In the genomic region with DNA sequence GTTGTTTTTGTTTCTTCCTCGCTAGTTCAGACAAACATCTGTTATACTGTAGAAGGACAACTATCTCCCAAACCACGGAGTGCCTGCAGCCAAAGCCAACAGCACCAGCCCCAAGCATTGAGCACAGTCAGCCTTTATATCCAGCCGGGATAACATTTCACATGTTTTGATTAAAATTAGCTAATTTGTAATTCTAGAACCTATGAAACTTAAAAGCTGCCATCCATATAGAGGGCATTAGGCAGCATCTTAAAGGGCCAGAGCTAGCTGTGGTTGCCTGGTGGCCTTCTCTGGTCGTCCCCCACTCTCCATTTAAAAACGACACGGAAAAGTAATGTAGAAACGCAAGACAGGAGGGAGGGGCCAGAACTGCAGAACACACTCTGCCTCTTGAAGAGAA, we compare ENCODE assay signal across 11 mouse cellular contexts. TPM values are rescaled to one million over a fixed set of nuclear protein-coding genes. Genes with fewer than 3 reads are reported as not detected.
DNase-seq lines count a peak whose midpoint lies in the region; ATAC-seq and TF ChIP-seq lines count a peak whose summit lies in the region.
"Had no signal": no experiment of that assay in that cellular context is flagged by ENCODE, and none has a peak within 500 bp of the region (broad histone marks: within the 10 kb centered on the region; RNA-seq: fewer than 3 reads in every experiment).

No protein-coding gene starts in this region.

- H3K9ac ChIP-seq in lung, embryonic 14.5 days, result no peak overlapping the region
- peak overlapping the region; percentile 32; the same call in 1 of the 2 replicates for H3K9ac ChIP-seq in forebrain, embryonic 16.5 days (replicated peaks; ENCODE audit: low read depth, low read length)
- no peak overlapping the region for H3K9ac ChIP-seq in limb, embryonic 11.5 days (ENCODE audit: low read length)
- H3K9ac ChIP-seq in stomach, embryonic 16.5 days (ENCODE audit: low read length), result no peak overlapping the region

- ATAC-seq in lung, embryonic 14.5 days (ENCODE audit: insufficient read depth), result no peak
- no peak for ATAC-seq in forebrain, embryonic 16.5 days
- no peak for ATAC-seq in limb, embryonic 11.5 days (ENCODE audit: insufficient number of reproducible peaks, low FRiP score, low TSS enrichment, low read depth)
- no peak for ATAC-seq in stomach, embryonic 16.5 days (ENCODE audit: insufficient read depth, low FRiP score)

- no peak for DNase-seq in lung, embryonic 14.5 days
- no peak for DNase-seq in lung, adult 18-20 months
- DNase-seq in limb, embryonic 11.5 days (ENCODE audit: low spot score), result peak; percentile 29
- no peak for DNase-seq in cerebellum, adult 8-10 months
- no peak for DNase-seq in adrenal gland, postnatal 25 days
- no peak for DNase-seq in thymus, postnatal 4 days

- WGBS in lung, embryonic 14.5 days, result 6% methylated on average over 7 of the region's 7 CpGs
- WGBS in forebrain, embryonic 16.5 days, result 8% methylated on average over 7 of the region's 7 CpGs
- WGBS in limb, embryonic 11.5 days, result 3% methylated on average over 7 of the region's 7 CpGs
- 18% methylated on average over 7 of the region's 7 CpGs for WGBS in stomach, embryonic 16.5 days

- H3K27ac ChIP-seq in lung, embryonic 14.5 days (ENCODE audit: low read depth), result no peak overlapping the region
- no peak overlapping the region for H3K27ac ChIP-seq in forebrain, embryonic 16.5 days (ENCODE audit: low read length)
- no peak overlapping the region for H3K27ac ChIP-seq in limb, embryonic 11.5 days (replicated peaks; ENCODE audit: low read depth, low read length)
- no peak overlapping the region for H3K27ac ChIP-seq in stomach, embryonic 16.5 days (ENCODE audit: low read length)

- TF ChIP-seq CTCF in lung, embryonic 14.5 days (IDR thresholded peaks at IDR 0.05; ENCODE audit: low read depth), result no peak

- peaks cover 46% of the 10 kb centered on the region for H3K27me3 ChIP-seq in lung, embryonic 14.5 days (ENCODE audit: insufficient read depth, low read length)
- 0 out of 2 replicates have a peak, but pooled peaks cover 3% of the 10 kb centered on the region for H3K27me3 ChIP-seq in forebrain, embryonic 16.5 days (replicated peaks; ENCODE audit: control insufficient read depth, insufficient read depth, low read length)
- peaks cover 8% of the 10 kb centered on the region for H3K27me3 ChIP-seq in limb, embryonic 11.5 days (ENCODE audit: control insufficient read depth, insufficient read depth, low read length)
- H3K27me3 ChIP-seq in stomach, embryonic 16.5 days (ENCODE audit: control insufficient read depth, insufficient read depth, low read length), result peaks cover 30% of the 10 kb centered on the region

- peaks cover 3% of the 10 kb centered on the region; the same call in 1 of the 2 replicates for H3K4me1 ChIP-seq in lung, embryonic 14.5 days (ENCODE audit: insufficient read depth)
- peaks cover 36% of the 10 kb centered on the region for H3K4me1 ChIP-seq in forebrain, embryonic 16.5 days (replicated peaks; ENCODE audit: control insufficient read depth, insufficient read depth, low read length)
- peaks cover 22% of the 10 kb centered on the region for H3K4me1 ChIP-seq in limb, embryonic 11.5 days (ENCODE audit: control insufficient read depth, insufficient read depth, low read length)
- H3K4me1 ChIP-seq in stomach, embryonic 16.5 days (ENCODE audit: control insufficient read depth, insufficient read depth, low read length), result peaks cover 12% of the 10 kb centered on the region; the same call in 1 of the 2 replicates

- no peaks in the 10 kb centered on the region for H3K9me3 ChIP-seq in lung, embryonic 14.5 days (ENCODE audit: low read depth, low read length)
- H3K9me3 ChIP-seq in forebrain, embryonic 16.5 days (ENCODE audit: control insufficient read depth, low read length), result no peaks in the 10 kb centered on the region
- no peaks in the 10 kb centered on the region for H3K9me3 ChIP-seq in limb, embryonic 11.5 days (ENCODE audit: control insufficient read depth, low read length)
- H3K9me3 ChIP-seq in stomach, embryonic 16.5 days (replicated peaks; ENCODE audit: control insufficient read depth, low read length), result no peaks in the 10 kb centered on the region
- H3K9me3 ChIP-seq: G1E had no signal

- H3K4me3 ChIP-seq in lung, embryonic 14.5 days (ENCODE audit: low read depth, low read length), result peak overlapping the region; percentile 70; the same call in 1 of the 2 replicates
- H3K4me3 ChIP-seq in forebrain, embryonic 16.5 days (replicated peaks; ENCODE audit: low read length), result peak overlapping the region; percentile 68
- peak overlapping the region; percentile 77 for H3K4me3 ChIP-seq in limb, embryonic 11.5 days (ENCODE audit: low read depth, low read length)
- H3K4me3 ChIP-seq in stomach, embryonic 16.5 days (replicated peaks; ENCODE audit: low read length), result peak overlapping the region; percentile 73

- H3K4me2 ChIP-seq in lung, embryonic 14.5 days, result peak overlapping the region; percentile 97; the same call in 1 of the 2 replicates
- H3K4me2 ChIP-seq in forebrain, embryonic 16.5 days (ENCODE audit: low read length), result peak overlapping the region; percentile 74
- H3K4me2 ChIP-seq in limb, embryonic 11.5 days (ENCODE audit: low read depth, severe bottlenecking), result peak overlapping the region; percentile 96
- peak overlapping the region; percentile 89; the same call in 1 of the 2 replicates for H3K4me2 ChIP-seq in stomach, embryonic 16.5 days (ENCODE audit: low read depth, low read length)

- H3K36me3 ChIP-seq in lung, embryonic 14.5 days (ENCODE audit: insufficient read depth), result no peaks in the 10 kb centered on the region
- H3K36me3 ChIP-seq in forebrain, embryonic 16.5 days (ENCODE audit: control insufficient read depth, insufficient read depth), result no peaks in the 10 kb centered on the region
- no peaks in the 10 kb centered on the region for H3K36me3 ChIP-seq in limb, embryonic 11.5 days (ENCODE audit: control insufficient read depth, insufficient read depth, low read length)
- H3K36me3 ChIP-seq in stomach, embryonic 16.5 days (ENCODE audit: control insufficient read depth, insufficient read depth, low read length), result no peaks in the 10 kb centered on the region
- H3K36me3 ChIP-seq: G1E had no signal

RNA-seq across cellular contexts. Expression of a gene that starts 2.3 kb away (rescaled TPM):
- polyA plus RNA-seq in lung, embryonic 14.5 days (2014; fragmentation: Nextera tagmentation; extraction: Ambion mirVana), result 0.46 and 0.66 TPM in 2 replicates
- 15.1 and 16.1 TPM in 2 replicates for polyA plus RNA-seq in forebrain, embryonic 16.5 days (2015; fragmentation: Nextera tagmentation; extraction: Ambion mirVana)
- 3.2 and 3.9 TPM in 2 replicates for polyA plus RNA-seq in limb, embryonic 11.5 days (2014; fragmentation: Nextera tagmentation; extraction: Ambion mirVana)
- polyA plus RNA-seq in stomach, embryonic 16.5 days (2015; fragmentation: Nextera tagmentation; extraction: Ambion mirVana), result 0.67 and 1.0 TPM in 2 replicates
- total RNA-seq in adrenal gland, postnatal 25 days (2021), result 6.2 and 6.3 TPM in 2 replicates
- total RNA-seq: liver, adult 2 months; neutrophil, adult 5-6 weeks had no signal
- polyA plus RNA-seq: G1E had no signal

RNA-seq across cellular contexts. Expression of a gene that starts 2.4 kb away (rescaled TPM):
- 0.30 TPM in 1 of 2 replicates, not detected in the other for polyA plus RNA-seq in lung, embryonic 14.5 days (2014; fragmentation: Nextera tagmentation; extraction: Ambion mirVana)
- polyA plus RNA-seq in forebrain, embryonic 16.5 days (2015; fragmentation: Nextera tagmentation; extraction: Ambion mirVana), result 2.4 and 2.5 TPM in 2 replicates
- polyA plus RNA-seq in limb, embryonic 11.5 days (2014; fragmentation: Nextera tagmentation; extraction: Ambion mirVana), result 0.98 and 1.4 TPM in 2 replicates
- 0.44 and 0.50 TPM in 2 replicates for polyA plus RNA-seq in stomach, embryonic 16.5 days (2015; fragmentation: Nextera tagmentation; extraction: Ambion mirVana)
- total RNA-seq in adrenal gland, postnatal 25 days (2021), result 0.82 TPM in 1 of 2 replicates, not detected in the other
- total RNA-seq: G1E; liver, adult 2 months; neutrophil, adult 5-6 weeks had no signal
- polyA plus RNA-seq: G1E; liver, adult 2 months had no signal

RNA-seq across cellular contexts. Expression of a gene that starts 49.2 kb away (rescaled TPM):
- polyA plus RNA-seq in lung, embryonic 14.5 days (2014; fragmentation: Nextera tagmentation; extraction: Ambion mirVana), result 10.6 and 11.5 TPM in 2 replicates
- polyA plus RNA-seq in forebrain, embryonic 16.5 days (2015; fragmentation: Nextera tagmentation; extraction: Ambion mirVana), result 15.7 and 17.7 TPM in 2 replicates
- polyA plus RNA-seq in limb, embryonic 11.5 days (2014; fragmentation: Nextera tagmentation; extraction: Ambion mirVana), result 12.5 and 13.4 TPM in 2 replicates
- 11.9 and 12.5 TPM in 2 replicates for polyA plus RNA-seq in stomach, embryonic 16.5 days (2015; fragmentation: Nextera tagmentation; extraction: Ambion mirVana)
- 15.3 and 19.2 TPM in 2 replicates for total RNA-seq in adrenal gland, postnatal 25 days (2021)
